1 mouse cellular context compared by ENCODE assay signal in the genomic region with DNA sequence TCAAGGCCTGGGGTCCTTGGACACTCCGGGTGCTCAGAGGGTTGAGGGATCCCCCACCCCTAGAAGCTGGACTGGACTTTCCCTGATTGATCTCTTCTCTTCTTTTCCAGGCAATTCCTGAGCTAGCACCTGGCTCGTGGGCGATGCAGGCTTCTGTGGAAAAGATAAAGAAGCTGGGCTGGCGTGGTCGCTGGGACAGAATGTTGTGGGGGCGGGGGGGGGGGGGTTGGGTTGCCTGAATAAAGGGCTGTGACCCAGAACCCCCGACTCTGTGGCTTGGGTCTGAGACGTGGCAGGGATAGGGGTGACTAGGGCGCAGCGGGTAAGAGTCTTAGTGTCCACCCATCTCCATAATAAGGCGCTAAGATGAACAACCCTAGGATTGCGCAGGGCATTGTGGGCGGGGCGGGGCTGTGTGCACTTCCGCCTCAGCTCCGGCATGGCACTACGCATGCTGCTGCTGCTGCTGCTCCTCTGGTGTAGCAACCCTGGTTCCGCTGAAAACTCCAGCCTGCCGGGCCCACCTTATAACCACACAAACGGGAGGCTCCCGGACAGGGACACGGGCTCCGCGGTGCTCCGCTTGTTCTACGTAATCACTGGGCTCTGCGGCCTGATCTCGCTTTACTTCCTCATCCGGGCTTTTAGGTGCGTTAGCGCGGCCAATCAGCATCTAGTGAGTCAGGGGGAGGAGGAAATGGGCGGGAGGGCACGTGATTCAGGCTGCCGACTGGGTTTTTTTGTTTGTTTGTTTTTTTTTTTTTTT.
TF ChIP-seq lines count a peak whose summit lies in the region.

A gene (plus strand): TSS at position 418 of the 766 bp plus-strand sequence.

TF ChIP-seq in CH12.LX, 34 proteins besides CTCF, POLR2A, EP300 and RAD21 (continued from another document):
- TF ChIP-seq JUND (conservative IDR thresholded peaks at IDR 0.05; ENCODE audit: low read depth, low read length), result no peak
- peak; percentile 75 for TF ChIP-seq NRF1 (IDR thresholded peaks at IDR 0.05; ENCODE audit: low read depth, low read length)
- TF ChIP-seq KAT2A (IDR thresholded peaks at IDR 0.05; ENCODE audit: insufficient replicate concordance, low read length), result peak; percentile 55; the same call in 1 of the 2 replicates
- peak; percentile 84; the same call in 1 of the 2 replicates for TF ChIP-seq MXI1 (IDR thresholded peaks at IDR 0.05; ENCODE audit: low read depth, low read length)
- peak; percentile 72 for TF ChIP-seq TCF12 (IDR thresholded peaks at IDR 0.05; ENCODE audit: low read depth, low read length)
- TF ChIP-seq TBP (conservative IDR thresholded peaks at IDR 0.05; ENCODE audit: low read depth, low read length), result no peak; the same call in 1 of the 2 replicates
- TF ChIP-seq RCOR1 (conservative IDR thresholded peaks at IDR 0.05; ENCODE audit: low read depth, low read length), result no peak
- no peak for TF ChIP-seq GABPA (IDR thresholded peaks at IDR 0.05; ENCODE audit: insufficient replicate concordance, low read depth, low read length)
- no peak for TF ChIP-seq CHD1 (IDR thresholded peaks at IDR 0.05; ENCODE audit: low read depth, low read length)
- TF ChIP-seq MAFK (IDR thresholded peaks at IDR 0.05; ENCODE audit: insufficient replicate concordance, low read length), result no peak
